Mouse (Mus musculus) NIH3T3 (cell line): ENCODE measurements at regions not wholly inside any gene's neighbourhood (a gene's known extent, or its start where the extent isn't known, plus 50 kb on each side); places are given as distances from the start of the nearest gene placed in this dataset.

Experiments
- DNase-seq: peaks from one replicate; pipeline ENCODE4 v3.0.0-alpha.2; 2012; ENCODE audit warnings: low read depth

GRCm38 (mm10) chr12:60584846-60585245 is 938.1 kb upstream of the Lrfn5 start:
- peak; percentile 3 for DNase-seq
